Mouse (Mus musculus) midbrain, postnatal 0 days (tissue): ENCODE results near the gene Dennd2a. TPM values are rescaled to one million over a fixed set of nuclear protein-coding genes. Genes with fewer than 3 reads are reported as not detected.

Experiments
- ATAC-seq: fragments of 200-750 bp; cut with Nextera tagmentation; 2 replicates; pipeline ENCODE4 v1.8.0; 2017; ENCODE audit warnings: moderate number of reproducible peaks, mild to moderate bottlenecking, moderate TSS enrichment, moderate library complexity; ENCODE audit not compliant: low FRiP score
- DNase-seq: peaks from one replicate; pipeline ENCODE4 v3.0.0-alpha.2; 2015; ENCODE audit warnings: low spot score
- H3K27ac ChIP-seq: fragments of 300-500 bp; sonication (generic); 2 replicates; pipeline ENCODE4 v1.5.1; 2014; ENCODE audit warnings: low read depth, mild to moderate bottlenecking, low read length, mixed read lengths
- H3K27me3 ChIP-seq: fragments of 300-500 bp; sonication (generic); 2 replicates; pipeline ENCODE4 v1.6.1; 2014; ENCODE audit warnings: low read length, control low read depth, mixed read lengths; ENCODE audit not compliant: insufficient read depth
- H3K36me3 ChIP-seq: fragments of 300-500 bp; sonication (generic); 2 replicates; pipeline ENCODE4 v1.6.1; 2014; ENCODE audit warnings: low read length, control low read depth, mixed read lengths; ENCODE audit not compliant: insufficient read depth
- H3K4me1 ChIP-seq: fragments of 300-500 bp; sonication (generic); 2 replicates; pipeline ENCODE4 v1.6.1; 2014; ENCODE audit warnings: mild to moderate bottlenecking, control low read depth, antibody characterized with exemption, low read length, mixed read lengths; ENCODE audit not compliant: insufficient read depth
- H3K4me2 ChIP-seq: fragments of 300-500 bp; sonication (generic); 2 replicates; pipeline ENCODE4 v1.6.1; 2014; ENCODE audit warnings: low read depth, mild to moderate bottlenecking, low read length, mixed read lengths; ENCODE audit not compliant: poor library complexity, severe bottlenecking
- H3K4me3 ChIP-seq: fragments of 300-500 bp; sonication (generic); 2 replicates; pipeline ENCODE4 v1.5.1; 2014; ENCODE audit warnings: low read depth, mild to moderate bottlenecking, low read length, moderate library complexity
- H3K9ac ChIP-seq: fragments of 300-500 bp; sonication (generic); replicated peaks from 2 replicates; pipeline ENCODE4 v1.6.1; 2014; ENCODE audit warnings: mild to moderate bottlenecking, low read length, moderate library complexity, mixed read lengths; ENCODE audit not compliant: poor library complexity, severe bottlenecking
- H3K9me3 ChIP-seq: fragments of 300-500 bp; sonication (generic); 2 replicates; pipeline ENCODE4 v1.6.1; 2016; ENCODE audit warnings: low read length, control low read depth
- CTCF ChIP-seq: IDR thresholded peaks from 2 replicates; pipeline ENCODE4 v1.5.1; 2016; ENCODE audit warnings: antibody characterized with exemption, mild to moderate bottlenecking
- WGBS: fragments of 180-500 bp; shearing (Covaris S2); extraction: QIAGEN DNeasy Blood & Tissue Kit; methylation state at CpG from one replicate; pipeline ENCODE4 v1.1.7; 2014; 5-methylcytosine and 5-hydroxymethylcytosine counted together
- polyA plus RNA-seq: library from polyadenylated mRNA; unstranded; fragments of >200 nt; fragmentation: Nextera tagmentation; extraction: Ambion mirVana; gene quantifications from 2 replicates; pipeline ENCODE4 v1.2.1, GENCODE M21; 2015
- total RNA-seq: library from RNA; depleted of rRNA; stranded (reverse); fragments of >200 nt; gene quantifications from 2 replicates; pipeline ENCODE4 v1.2.3, GENCODE M21; 2014

Dennd2a gene
- total and polyA plus RNA-seq, 2 experiments from 2014 or later, result 9.8 to 15.9 TPM

GRCm38 (mm10) chr6:39554888-39555647 is 2.6 kb downstream of the Dennd2a start:
- Histone ChIP-seq H3K27me3 (no peaks in the 10 kb centered on the region), H3K27ac (no peak overlapping the region), H3K4me2 (peak overlapping the region; percentile 69), H3K4me1 (peaks cover 13% of the 10 kb centered on the region; the same call in 1 of the 2 replicates), H3K36me3 (no peaks in the 10 kb centered on the region), H3K9ac (no peak overlapping the region), H3K4me3 (peak overlapping the region; percentile 88; the same call in 1 of the 2 replicates), H3K9me3 (no peaks in the 10 kb centered on the region)
- 28% methylated on average over 12 of the region's 12 CpGs for WGBS
- DNase-seq, result no peak
- ATAC-seq, result no peak
- TF ChIP-seq CTCF, result no peak

- H3K27ac ChIP-seq, result no peak overlapping the region
- no peak overlapping the region for H3K4me2 ChIP-seq
- no peak for TF ChIP-seq CTCF
- no peaks in the 10 kb centered on the region for H3K36me3 ChIP-seq
- ATAC-seq (no peak), DNase-seq (no peak)
- H3K9ac ChIP-seq, result no peak overlapping the region
- H3K9me3 ChIP-seq, result no peaks in the 10 kb centered on the region
- H3K4me1 ChIP-seq, result peaks cover 10% of the 10 kb centered on the region; the same call in 1 of the 2 replicates
- WGBS, result 60% methylated on average over 8 of the region's 8 CpGs
- no peaks in the 10 kb centered on the region for H3K27me3 ChIP-seq
- no peak overlapping the region for H3K4me3 ChIP-seq
Observed at GRCm38 (mm10) chr6:39551981-39552636, 5.6 kb downstream of the Dennd2a start.

- Histone ChIP-seq H3K9ac (no peak overlapping the region), H3K4me1 (peaks cover 1% of the 10 kb centered on the region), H3K4me2 (no peak overlapping the region), H3K27ac (no peak overlapping the region), H3K36me3 (no peaks in the 10 kb centered on the region), H3K27me3 (no peaks in the 10 kb centered on the region), H3K9me3 (no peaks in the 10 kb centered on the region), H3K4me3 (no peak overlapping the region)
- WGBS, result 75% methylated on average over 5 of the region's 5 CpGs
- ATAC-seq, result no peak
- TF ChIP-seq CTCF, result no peak
- DNase-seq, result peak; percentile 35
Observed at GRCm38 (mm10) chr6:39548030-39548429, 9.6 kb downstream of the Dennd2a start.

- Histone ChIP-seq H3K27me3 (no peaks in the 10 kb centered on the region), H3K4me1 (peaks cover 6% of the 10 kb centered on the region), H3K9me3 (no peaks in the 10 kb centered on the region), H3K36me3 (no peaks in the 10 kb centered on the region), H3K27ac (0 out of 2 replicates have a peak overlapping the region, but pooled peaks have one; percentile 12), H3K9ac (no peak overlapping the region), H3K4me3 (no peak overlapping the region), H3K4me2 (no peak overlapping the region)
- no peak for DNase-seq
- no peak for ATAC-seq
- TF ChIP-seq CTCF, result no peak
- WGBS, result 89% methylated on average over 7 of the region's 7 CpGs
Observed at GRCm38 (mm10) chr6:39545474-39545873, 12.2 kb downstream of the Dennd2a start.

DNA sequence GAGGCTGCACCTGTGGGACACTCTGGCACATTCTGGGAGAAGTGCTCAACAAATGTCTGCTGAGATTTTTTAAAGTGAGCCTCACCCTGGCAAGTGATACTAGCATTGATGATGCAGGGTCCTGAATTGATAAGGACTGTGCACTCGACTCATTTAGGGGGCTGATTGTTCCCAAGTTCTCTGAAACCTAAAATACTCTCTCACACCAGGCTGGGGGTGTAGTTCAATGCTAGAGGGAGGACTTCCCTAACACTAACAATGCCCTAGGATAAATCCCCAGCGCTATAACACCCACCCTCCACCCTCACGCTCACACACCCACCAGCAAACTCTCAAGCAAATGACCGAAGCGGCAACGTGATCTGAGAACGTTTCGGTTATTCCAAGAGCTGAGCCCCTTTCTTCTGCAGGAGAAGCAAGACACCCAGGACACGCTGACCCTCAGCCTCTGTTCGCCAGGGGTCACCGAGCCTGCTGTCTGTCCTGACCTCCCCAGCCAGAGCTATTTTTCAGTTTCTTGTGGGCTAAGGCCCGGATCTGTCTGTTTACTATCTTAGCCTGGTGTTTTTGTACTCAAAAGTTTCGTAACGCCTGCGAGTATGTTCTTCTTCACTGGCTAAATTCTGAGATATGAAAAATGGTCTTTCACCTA is 13.8 kb downstream of the Dennd2a start:
- peaks cover 9% of the 10 kb centered on the region for H3K4me1 ChIP-seq
- no peak for DNase-seq
- no peak overlapping the region for H3K4me2 ChIP-seq

More for the DNA sequence above, 13.8 kb downstream of the Dennd2a start:
- ATAC-seq, result no peak
- H3K9me3 ChIP-seq, result no peaks in the 10 kb centered on the region
- H3K4me3 ChIP-seq, result no peak overlapping the region
- no peak overlapping the region for H3K9ac ChIP-seq
- no peaks in the 10 kb centered on the region for H3K36me3 ChIP-seq
- H3K27ac ChIP-seq, result no peak overlapping the region; the same call in 1 of the 2 replicates
- TF ChIP-seq CTCF, result no peak
- 34% methylated on average over 15 of the region's 15 CpGs for whole genome bisulfite sequencing
- H3K27me3 ChIP-seq, result no peaks in the 10 kb centered on the region
